Mouse (Mus musculus) erythroblast, embryonic 14.5 days (primary cell): Measurements from ENCODE around the gene Usp30.

ENCODE experiments used
- GATA1 ChIP-seq: IDR thresholded peaks from 2 replicates; pipeline ENCODE4 v1.6.1; 2012; ENCODE audit warnings: low read length, inconsistent platforms, mixed read lengths
- TAL1 ChIP-seq: IDR thresholded peaks from 3 replicates; pipeline ENCODE4 v1.6.1; 2012; ENCODE audit warnings: low read length, inconsistent platforms, mixed read lengths

DNA sequence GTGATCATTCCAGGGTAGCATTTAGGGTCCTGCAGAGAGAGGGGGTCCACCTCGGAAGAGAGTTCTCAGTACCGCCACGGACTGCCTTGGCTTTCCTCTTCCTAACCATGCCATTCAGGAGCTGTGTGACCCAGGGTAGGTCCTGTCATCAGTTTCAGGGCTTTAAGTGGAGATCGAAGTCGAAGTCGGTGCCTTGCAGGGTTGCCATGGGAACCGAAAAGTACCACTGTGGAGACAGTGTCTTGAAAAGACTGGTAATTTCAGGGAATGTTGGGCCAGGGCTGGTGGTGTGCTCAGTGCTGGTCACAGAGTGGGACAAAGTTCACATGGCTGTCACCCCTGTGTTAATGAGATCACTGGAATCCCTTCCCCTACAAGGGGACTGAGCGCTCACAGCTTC, 11.7 kb downstream of the Usp30 start:
- TF ChIP-seq GATA1, result no peak
- no peak for TF ChIP-seq TAL1
